Mouse (Mus musculus) MEL (cell line): Measurements from ENCODE around the gene Asah2. TPM values are rescaled to one million over a fixed set of nuclear protein-coding genes. Genes with fewer than 3 reads are reported as not detected.

Source experiments
- DNase-seq: peaks from one replicate; pipeline ENCODE4 v3.0.0; 2011; ENCODE audit warnings: low read depth, low spot score
- H3K27ac ChIP-seq: 2 replicates; pipeline ENCODE4 v1.5.1; 2012; ENCODE audit warnings: low read depth, mild to moderate bottlenecking, control low read depth, low read length, moderate library complexity; ENCODE audit not compliant: control insufficient read depth
- H3K27me3 ChIP-seq, 2 experiments: fragments of 150-350 bp in 1 of 2; sonication (generic) in 1 of 2; 2 replicates each; pipeline ENCODE4 v1.6.1; 2012; ENCODE audit warnings: low read length in 2 of 2, mild to moderate bottlenecking in 2 of 2, improper control_type of control experiment in 1 of 2, moderate library complexity in 1 of 2; ENCODE audit not compliant: insufficient read depth in 2 of 2, control insufficient read depth in 1 of 2
- H3K36me3 ChIP-seq, 2 experiments: 2 replicates each; pipeline ENCODE4 v1.6.1; 2012 to 2014; ENCODE audit warnings: low read length in 2 of 2, improper control_type of control experiment in 1 of 2, inconsistent platforms in 1 of 2, mild to moderate bottlenecking in 1 of 2; ENCODE audit not compliant: insufficient read depth in 2 of 2, control insufficient read depth in 1 of 2
- H3K4me1 ChIP-seq, 2 experiments: fragments of 150-350 bp in 1 of 2; sonication (generic) in 1 of 2; 2 replicates each; pipeline ENCODE4 v1.6.1; 2012; ENCODE audit warnings: low read length in 2 of 2, improper control_type of control experiment in 1 of 2, mild to moderate bottlenecking in 1 of 2; ENCODE audit not compliant: insufficient read depth in 2 of 2, control insufficient read depth in 1 of 2
- H3K4me3 ChIP-seq, 2 experiments: fragments of 150-350 bp in 1 of 2; sonication (generic) in 1 of 2; 2 replicates each; pipeline ENCODE4 v1.5.1; 2012; ENCODE audit warnings: low read depth in 2 of 2, low read length in 2 of 2, mild to moderate bottlenecking in 2 of 2, moderate library complexity in 2 of 2, control low read depth in 1 of 2, improper control_type of control experiment in 1 of 2; ENCODE audit not compliant: control insufficient read depth in 1 of 2, insufficient read depth in 1 of 2
- H3K79me2 ChIP-seq: 2 replicates; pipeline ENCODE4 v1.6.1; 2012; ENCODE audit warnings: mild to moderate bottlenecking, low read length, moderate library complexity; ENCODE audit not compliant: control insufficient read depth, poor library complexity, insufficient read depth
- H3K9ac ChIP-seq: 2 replicates; pipeline ENCODE4 v1.6.1; 2012; ENCODE audit warnings: low read depth, mild to moderate bottlenecking, control low read depth, low read length, moderate library complexity; ENCODE audit not compliant: control insufficient read depth, poor library complexity, severe bottlenecking
- H3K9me3 ChIP-seq: fragments of 150-350 bp; sonication (generic); replicated peaks from 2 replicates; pipeline ENCODE4 v1.6.1; 2012; ENCODE audit warnings: mild to moderate bottlenecking, low read length, improper control_type of control experiment, moderate library complexity; ENCODE audit not compliant: insufficient read depth
- CHD2 ChIP-seq: IDR thresholded peaks from 2 replicates; pipeline ENCODE4 v1.6.1; 2011; ENCODE audit warnings: low read length, improper control_type of control experiment
- E2F4 ChIP-seq: IDR thresholded peaks from 2 replicates; pipeline ENCODE4 v1.6.1; 2011; ENCODE audit warnings: low read depth, low read length, improper control_type of control experiment, borderline replicate concordance
- MAFK ChIP-seq: IDR thresholded peaks from 2 replicates; pipeline ENCODE4 v1.6.1; 2011; ENCODE audit warnings: low read depth, mild to moderate bottlenecking, low read length, improper control_type of control experiment, borderline replicate concordance
- MAX ChIP-seq: IDR thresholded peaks from 2 replicates; pipeline ENCODE4 v1.6.1; 2011; ENCODE audit warnings: low read length, improper control_type of control experiment
- MAZ ChIP-seq: IDR thresholded peaks from 2 replicates; pipeline ENCODE4 v1.6.1; 2012; ENCODE audit warnings: low read depth, mild to moderate bottlenecking, inconsistent platforms, low read length, improper control_type of control experiment
- MEF2A ChIP-seq: IDR thresholded peaks from 2 replicates; pipeline ENCODE4 v1.6.1; 2014; ENCODE audit warnings: low read depth, mild to moderate bottlenecking, inconsistent platforms, low read length, improper control_type of control experiment; ENCODE audit not compliant: poor library complexity, insufficient replicate concordance, severe bottlenecking; ENCODE audit errors: extremely low read depth
- POLR2AphosphoS5 ChIP-seq: IDR thresholded peaks from 2 replicates; pipeline ENCODE4 v1.6.1; 2012; ENCODE audit warnings: low read depth, borderline replicate concordance, mild to moderate bottlenecking, inconsistent platforms, low read length, moderate library complexity, mixed read lengths
- SIN3A ChIP-seq: IDR thresholded peaks from 2 replicates; pipeline ENCODE4 v1.6.1; 2012; ENCODE audit warnings: low read length, improper control_type of control experiment, inconsistent platforms
- SMC3 ChIP-seq: IDR thresholded peaks from 2 replicates; pipeline ENCODE4 v1.6.1; 2011; ENCODE audit warnings: low read depth, low read length, improper control_type of control experiment
- TCF12 ChIP-seq: IDR thresholded peaks from 2 replicates; pipeline ENCODE4 v1.6.1; 2014; ENCODE audit warnings: low read depth, mild to moderate bottlenecking, inconsistent platforms, low read length, improper control_type of control experiment, moderate library complexity
- USF1 ChIP-seq: IDR thresholded peaks from 2 replicates; pipeline ENCODE4 v1.6.1; 2014; ENCODE audit warnings: low read depth, mild to moderate bottlenecking, inconsistent platforms, low read length, improper control_type of control experiment, moderate library complexity
- ZMIZ1 ChIP-seq: IDR thresholded peaks from 2 replicates; pipeline ENCODE4 v1.6.1; 2012; ENCODE audit warnings: low read depth, mild to moderate bottlenecking, inconsistent platforms, low read length, improper control_type of control experiment, moderate library complexity
- polyA plus RNA-seq, 2 experiments: library from polyadenylated mRNA; stranded (reverse) in 1 of 2; unstranded in 1 of 2; fragments of >175 nt in 1 of 2; fragments of >200 nt in 1 of 2; gene quantifications; 2 replicates each; pipeline versions ENCODE4 v1.2.1 to v1.2.4; 2012; ENCODE audit warnings: low replicate concordance in 2 of 2, low read depth in 1 of 2; ENCODE audit not compliant: insufficient read length in 2 of 2, insufficient read depth in 1 of 2, missing spikeins in 1 of 2
- total RNA-seq: library from RNA; depleted of rRNA; stranded (reverse); fragments of 300-350 nt; gene quantifications from 2 replicates; pipeline ENCODE4 v1.2.3, GENCODE M21; 2012

The Asah2 gene
- total and polyA plus RNA-seq, 3 experiments = 0.58 to 1.3 TPM; not detected in 1

DNA sequence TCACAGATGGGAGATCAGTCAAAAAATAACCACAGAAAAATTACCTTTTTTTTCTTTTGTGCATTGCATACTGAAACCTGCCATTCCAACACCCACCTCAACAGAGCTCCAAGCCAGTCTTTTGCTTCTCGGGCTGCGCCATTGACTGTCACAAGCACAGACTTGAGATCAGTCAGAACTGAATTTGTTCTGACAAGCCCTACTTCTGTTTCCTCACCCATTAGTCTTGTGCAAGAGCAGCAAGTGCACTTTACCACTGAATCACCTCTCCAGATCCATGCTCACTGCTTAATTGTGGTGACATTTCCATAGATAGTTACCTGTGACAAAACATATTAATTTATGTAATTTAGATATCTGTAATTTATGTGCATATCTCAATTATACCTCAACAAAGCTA, 147.6 kb downstream of the Asah2 start:
- no peak for TF ChIP-seq USF1
- TF ChIP-seq SMC3 = no peak
- no peak for TF ChIP-seq MAFK
- no peak for TF ChIP-seq MAX
- H3K27ac ChIP-seq = no peak overlapping the region

DNA sequence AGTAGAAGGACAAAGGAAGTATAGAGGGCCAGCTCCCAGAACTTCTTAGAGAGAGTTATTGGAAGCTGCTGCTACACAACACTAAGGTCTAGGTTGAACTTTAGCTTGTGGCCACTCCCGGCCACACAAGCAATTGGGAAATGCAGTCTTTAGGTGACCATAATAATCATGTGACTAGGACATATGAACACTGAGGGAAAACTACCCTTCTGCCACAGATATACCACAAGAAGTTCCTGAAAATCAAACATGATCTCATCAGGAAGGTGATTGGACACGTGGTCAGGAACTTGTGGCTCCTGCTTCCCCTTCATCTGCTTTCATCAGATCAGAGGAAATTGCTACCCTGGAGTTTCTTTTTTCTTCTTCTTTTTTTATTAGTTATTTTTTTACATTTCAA, 151.7 kb downstream of the Asah2 start:
- no peak for TF ChIP-seq SMC3
- TF ChIP-seq POLR2AphosphoS5 = no peak
- TF ChIP-seq MEF2A = no peak
- no peak for TF ChIP-seq E2F4
- no peak for TF ChIP-seq SIN3A
- peak; percentile 76 for TF ChIP-seq USF1
- DNase-seq = no peak
- H3K4me1 ChIP-seq = no peaks in the 10 kb centered on the region
- H3K9me3 ChIP-seq = no peaks in the 10 kb centered on the region
- H3K4me3 ChIP-seq = no peak overlapping the region
- no peak overlapping the region for H3K27ac ChIP-seq
- H3K79me2 ChIP-seq = no peaks in the 10 kb centered on the region
- no peaks in the 10 kb centered on the region for H3K36me3 ChIP-seq
- peaks cover under 1 to 3% of the 10 kb centered on the region in 2 experiments; a peak in 2 of 4 replicates for H3K27me3 ChIP-seq
- no peak overlapping the region for H3K9ac ChIP-seq

More for the DNA sequence above, 147.6 kb downstream of the Asah2 start:
- peaks cover 0 to 4% of the 10 kb centered on the region in 2 experiments; a peak in 2 of 4 replicates for H3K4me1 ChIP-seq
- peaks cover 0 to 2% of the 10 kb centered on the region in 2 experiments; a peak in 1 of 4 replicates for H3K27me3 ChIP-seq
- no peak overlapping the region for H3K4me3 ChIP-seq
- H3K79me2 ChIP-seq = no peaks in the 10 kb centered on the region
- H3K9ac ChIP-seq = no peak overlapping the region
- H3K9me3 ChIP-seq = no peaks in the 10 kb centered on the region
- no peaks in the 10 kb centered on the region; a peak in 2 of 4 replicates for H3K36me3 ChIP-seq
- no peak for DNase-seq

DNA sequence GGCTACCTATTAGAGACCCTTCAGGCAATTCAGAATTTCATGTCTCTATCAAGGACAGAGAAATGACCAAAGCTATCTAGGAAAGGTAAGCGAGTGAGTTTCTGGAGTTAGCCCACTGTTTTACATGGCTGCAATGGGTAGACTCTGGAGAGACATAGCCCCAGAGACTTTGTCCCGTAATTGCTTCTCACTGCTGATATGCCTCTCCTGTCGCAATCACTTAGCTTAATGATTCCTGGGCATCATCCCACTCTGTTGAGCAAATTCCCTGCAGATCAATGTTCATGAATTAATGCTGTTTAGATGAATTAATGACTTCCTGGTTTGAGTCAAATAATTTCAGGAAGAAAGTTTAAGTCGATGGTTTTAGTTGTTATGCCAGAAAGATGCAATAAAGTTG, 153.3 kb downstream of the Asah2 start:
- Histone ChIP-seq H3K36me3 (no peaks in the 10 kb centered on the region), H3K4me3 (no peak overlapping the region), H3K27me3 (peaks cover 3% of the 10 kb centered on the region in 2 experiments; a peak in 2 of 4 replicates), H3K79me2 (no peaks in the 10 kb centered on the region), H3K27ac (no peak overlapping the region), H3K9ac (no peak overlapping the region), H3K9me3 (no peaks in the 10 kb centered on the region), H3K4me1 (no peaks in the 10 kb centered on the region)
- TF ChIP-seq TCF12 = no peak
- TF ChIP-seq CHD2 = no peak
- TF ChIP-seq ZMIZ1 = no peak
- TF ChIP-seq MAZ = no peak
- TF ChIP-seq SMC3 = no peak
- no peak for DNase-seq
